Mouse (Mus musculus): Measurements from ENCODE around the gene Gm5269. TPM values are rescaled to one million over a fixed set of nuclear protein-coding genes. Genes with fewer than 3 reads are reported as not detected.

The Gm5269 gene
- polyA plus RNA-seq, 1 experiment from 2014 or later: not detected

Other genes starting within 250 kb of the Gm5269 start
- gene Wdr75, start 95.1 kb downstream of the Gm5269 start, polyA plus RNA-seq (2016; fragmentation: Nextera tagmentation; extraction: Ambion mirVana): 94.1 and 99.5 TPM in 2 replicates
- 5.7 and 7.0 TPM in 2 replicates for gene Slc40a1, start 36.2 kb upstream of the Gm5269 start, polyA plus RNA-seq (2016; fragmentation: Nextera tagmentation; extraction: Ambion mirVana)
- 2.1 and 2.4 TPM in 2 replicates for gene Dnah7b, start 176.0 kb upstream of the Gm5269 start, polyA plus RNA-seq (2016; fragmentation: Nextera tagmentation; extraction: Ambion mirVana)

Data from forebrain, embryonic 10.5 days (tissue).